Mouse (Mus musculus) liver, embryonic 11.5 days (tissue): ENCODE measurements around the gene 1700088E04Rik. TPM values are rescaled to one million over a fixed set of nuclear protein-coding genes. Genes with fewer than 3 reads are reported as not detected.

ENCODE experiments used
- ATAC-seq: fragments of 200-750 bp; cut with Nextera tagmentation; replicated peaks from 2 replicates; pipeline ENCODE4 v1.8.0; 2017; ENCODE audit warnings: moderate number of reproducible peaks, mild to moderate bottlenecking, moderate TSS enrichment, moderate library complexity; ENCODE audit not compliant: low FRiP score
- DNase-seq: peaks from one replicate; pipeline ENCODE4 v3.0.0-alpha.2; 2017; ENCODE audit warnings: low spot score
- H3K27ac ChIP-seq: fragments of 300-500 bp; sonication (generic); 2 replicates; pipeline ENCODE4 v1.5.1; 2014; ENCODE audit warnings: mild to moderate bottlenecking, low read depth, low read length, control low read depth
- H3K27me3 ChIP-seq: fragments of 300-500 bp; sonication (generic); replicated peaks from 2 replicates; pipeline ENCODE4 v1.6.1; 2014; ENCODE audit warnings: low read length, mixed read lengths; ENCODE audit not compliant: control insufficient read depth, insufficient read depth
- H3K36me3 ChIP-seq: fragments of 300-500 bp; sonication (generic); 2 replicates; pipeline ENCODE4 v1.6.1; 2014; ENCODE audit warnings: mild to moderate bottlenecking, low read length, moderate library complexity, mixed read lengths; ENCODE audit not compliant: control insufficient read depth, insufficient read depth
- H3K4me1 ChIP-seq: fragments of 300-500 bp; sonication (generic); replicated peaks from 2 replicates; pipeline ENCODE4 v1.6.1; 2014; ENCODE audit warnings: low read length, mixed read lengths; ENCODE audit not compliant: control insufficient read depth, insufficient read depth
- H3K4me2 ChIP-seq: fragments of 300-500 bp; sonication (generic); 2 replicates; pipeline ENCODE4 v1.6.1; 2014; ENCODE audit warnings: mild to moderate bottlenecking, control low read depth, moderate library complexity
- H3K4me3 ChIP-seq: fragments of 300-500 bp; sonication (generic); 2 replicates; pipeline ENCODE4 v1.5.1; 2014; ENCODE audit warnings: low read depth, low read length, control low read depth
- H3K9ac ChIP-seq: fragments of 300-500 bp; sonication (generic); 2 replicates; pipeline ENCODE4 v1.6.1; 2014; ENCODE audit warnings: low read depth, low read length, control low read depth
- H3K9me3 ChIP-seq: fragments of 300-500 bp; sonication (generic); 2 replicates; pipeline ENCODE4 v1.6.1; 2016; ENCODE audit warnings: low read length, inconsistent platforms, mixed read lengths; ENCODE audit not compliant: control insufficient read depth
- WGBS: fragments of 180-500 bp; shearing (Covaris S2); extraction: QIAGEN DNeasy Blood & Tissue Kit; methylation state at CpG from one replicate; pipeline ENCODE4 v1.1.7; 2014; 5-methylcytosine and 5-hydroxymethylcytosine counted together
- polyA plus RNA-seq: library from polyadenylated mRNA; unstranded; fragments of >200 nt; fragmentation: Nextera tagmentation; extraction: Ambion mirVana; gene quantifications from 2 replicates; pipeline ENCODE4 v1.2.1, GENCODE M21; 2014

Gene 1700088E04Rik
- polyA plus RNA-seq, 1 experiment from 2014 or later, result 1.8 TPM

- H3K27me3 ChIP-seq, result no peaks in the 10 kb centered on the region
- WGBS, result 78% methylated on average over 4 of the region's 4 CpGs
- ATAC-seq (no peak), DNase-seq (no peak)
- no peak overlapping the region for H3K4me3 ChIP-seq
- H3K27ac ChIP-seq, result no peak overlapping the region
- no peak overlapping the region for H3K4me2 ChIP-seq
- no peak overlapping the region for H3K9ac ChIP-seq
- H3K9me3 ChIP-seq, result no peaks in the 10 kb centered on the region
- peaks cover 21% of the 10 kb centered on the region for H3K4me1 ChIP-seq
- peaks cover 10% of the 10 kb centered on the region for H3K36me3 ChIP-seq
Measured at GRCm38 (mm10) chr15:79111774-79112173, 29.3 kb downstream of the 1700088E04Rik start.

GRCm38 (mm10) chr15:79110528-79110927 lies 30.5 kb downstream of the 1700088E04Rik start:
- Histone ChIP-seq H3K4me3 (no peak overlapping the region), H3K4me2 (peak overlapping the region; percentile 99; the same call in 1 of the 2 replicates)

GRCm38 (mm10) chr15:79110031-79110430 lies 31.0 kb downstream of the 1700088E04Rik start:
- Histone ChIP-seq H3K9me3 (no peaks in the 10 kb centered on the region), H3K4me3 (peak overlapping the region; percentile 84), H3K36me3 (peaks cover 4% of the 10 kb centered on the region; the same call in 1 of the 2 replicates), H3K9ac (peak overlapping the region; percentile 93; the same call in 1 of the 2 replicates), H3K27ac (no peak overlapping the region), H3K27me3 (no peaks in the 10 kb centered on the region), H3K4me2 (peak overlapping the region; percentile 99), H3K4me1 (peaks cover 27% of the 10 kb centered on the region)
- no peak for ATAC-seq
- WGBS, result 15% methylated on average over 9 of the region's 9 CpGs
- no peak for DNase-seq

More at GRCm38 (mm10) chr15:79110528-79110927, 30.5 kb downstream of the 1700088E04Rik start:
- DNase-seq (no peak), ATAC-seq (no peak)
- H3K27ac ChIP-seq, result no peak overlapping the region
- no peaks in the 10 kb centered on the region for H3K27me3 ChIP-seq
- H3K9ac ChIP-seq, result no peak overlapping the region
- 88% methylated on average over 2 of the region's 2 CpGs for WGBS
- peaks cover 9% of the 10 kb centered on the region; the same call in 1 of the 2 replicates for H3K36me3 ChIP-seq
- H3K9me3 ChIP-seq, result no peaks in the 10 kb centered on the region
- H3K4me1 ChIP-seq, result peaks cover 27% of the 10 kb centered on the region

GRCm38 (mm10) chr15:79109321-79109934 lies 31.6 kb downstream of the 1700088E04Rik start:
- DNase-seq (peak; percentile 70), ATAC-seq (peak; percentile 64)
- Histone ChIP-seq H3K4me3 (peak overlapping the region; percentile 84), H3K4me2 (peak overlapping the region; percentile 99), H3K4me1 (peaks cover 27% of the 10 kb centered on the region), H3K27me3 (no peaks in the 10 kb centered on the region), H3K36me3 (peaks cover 3% of the 10 kb centered on the region; the same call in 1 of the 2 replicates), H3K9ac (peak overlapping the region; percentile 93), H3K27ac (peak overlapping the region; percentile 40), H3K9me3 (no peaks in the 10 kb centered on the region)
- WGBS, result under 1% methylated on average over 46 of the region's 46 CpGs

GRCm38 (mm10) chr15:79108421-79109320 lies 32.4 kb downstream of the 1700088E04Rik start, which contains the start of gene Micall1:
TSS of gene Micall1 (plus strand) at chr15:79108898.
- H3K9me3 ChIP-seq, result no peaks in the 10 kb centered on the region
- peak within 1 kb of the TSS; percentile 99 for H3K4me2 ChIP-seq
- peak within 1 kb of the TSS; percentile 84 for H3K4me3 ChIP-seq
- ATAC-seq, result peak; percentile 78
- H3K4me1 ChIP-seq, result peaks cover 27% of the 10 kb centered on the region
- no peaks in the 10 kb centered on the region; the same call in 1 of the 2 replicates for H3K36me3 ChIP-seq
- peak within 1 kb of the TSS; percentile 40 for H3K27ac ChIP-seq
- H3K9ac ChIP-seq, result peak within 1 kb of the TSS; percentile 93
- under 1% methylated on average over 82 of the region's 85 CpGs for WGBS
- DNase-seq, result peak; percentile 74
- no peaks in the 10 kb centered on the region for H3K27me3 ChIP-seq

- DNase-seq (no peak), ATAC-seq (no peak)
- Histone ChIP-seq H3K4me2 (peak overlapping the region; percentile 99), H3K4me1 (peaks cover 27% of the 10 kb centered on the region), H3K9me3 (no peaks in the 10 kb centered on the region), H3K9ac (no peak overlapping the region), H3K4me3 (peak overlapping the region; percentile 84), H3K36me3 (no peaks in the 10 kb centered on the region), H3K27ac (peak overlapping the region; percentile 40; the same call in 1 of the 2 replicates), H3K27me3 (no peaks in the 10 kb centered on the region)
- 28% methylated on average over 7 of the region's 7 CpGs for WGBS
Measured at GRCm38 (mm10) chr15:79107966-79108365, 33.1 kb downstream of the 1700088E04Rik start.

- no peak for DNase-seq
- WGBS, result 37% methylated on average over 2 of the region's 2 CpGs
- Histone ChIP-seq H3K4me1 (peaks cover 25% of the 10 kb centered on the region), H3K9ac (0 out of 2 replicates have a peak overlapping the region, but pooled peaks have one; percentile 12), H3K4me2 (no peak overlapping the region), H3K36me3 (no peaks in the 10 kb centered on the region), H3K4me3 (no peak overlapping the region), H3K27ac (no peak overlapping the region), H3K27me3 (no peaks in the 10 kb centered on the region), H3K9me3 (no peaks in the 10 kb centered on the region)
- ATAC-seq, result peak; percentile 48
Measured at GRCm38 (mm10) chr15:79105804-79106203, 35.2 kb downstream of the 1700088E04Rik start.

- Histone ChIP-seq H3K4me2 (no peak overlapping the region), H3K27ac (no peak overlapping the region)
Measured at GRCm38 (mm10) chr15:79103264-79103663, 37.8 kb downstream of the 1700088E04Rik start.

More at GRCm38 (mm10) chr15:79103264-79103663, 37.8 kb downstream of the 1700088E04Rik start:
- Histone ChIP-seq H3K4me3 (no peak overlapping the region), H3K9ac (no peak overlapping the region), H3K4me1 (peaks cover 20% of the 10 kb centered on the region), H3K9me3 (no peaks in the 10 kb centered on the region), H3K36me3 (no peaks in the 10 kb centered on the region), H3K27me3 (no peaks in the 10 kb centered on the region)
- ATAC-seq, result no peak
- no peak for DNase-seq
- whole genome bisulfite sequencing, result 79% methylated on average over 10 of the region's 10 CpGs
